Mouse (Mus musculus): ENCODE data around the gene Vps8. TPM values are rescaled to one million over a fixed set of nuclear protein-coding genes. Genes with fewer than 3 reads are reported as not detected.

Vps8 gene
- polyA plus RNA-seq, 1 experiment from 2014 or later = 25.6 TPM

- no peak overlapping the region for H3K27ac ChIP-seq (ENCODE audit: low read length)
- no peak for ATAC-seq (ENCODE audit: low FRiP score, low TSS enrichment)
- H3K4me1 ChIP-seq (ENCODE audit: insufficient read depth, low read length) = peaks cover 6% of the 10 kb centered on the region
- H3K4me3 ChIP-seq (ENCODE audit: low read length) = no peak overlapping the region
- no peak overlapping the region for H3K4me2 ChIP-seq (replicated peaks; ENCODE audit: low read depth, low read length)
- H3K27me3 ChIP-seq (ENCODE audit: insufficient read depth, low read length) = no peaks in the 10 kb centered on the region
- no peaks in the 10 kb centered on the region for H3K36me3 ChIP-seq (ENCODE audit: insufficient read depth, low read length)
- H3K9ac ChIP-seq (replicated peaks; ENCODE audit: low read length) = no peak overlapping the region
- no peaks in the 10 kb centered on the region for H3K9me3 ChIP-seq (ENCODE audit: low read length)
- WGBS = 84% methylated on average over 6 of the region's 6 CpGs
Measured at GRCm38 (mm10) chr16:21452569-21452968, 29.7 kb downstream of the Vps8 start.

DNA sequence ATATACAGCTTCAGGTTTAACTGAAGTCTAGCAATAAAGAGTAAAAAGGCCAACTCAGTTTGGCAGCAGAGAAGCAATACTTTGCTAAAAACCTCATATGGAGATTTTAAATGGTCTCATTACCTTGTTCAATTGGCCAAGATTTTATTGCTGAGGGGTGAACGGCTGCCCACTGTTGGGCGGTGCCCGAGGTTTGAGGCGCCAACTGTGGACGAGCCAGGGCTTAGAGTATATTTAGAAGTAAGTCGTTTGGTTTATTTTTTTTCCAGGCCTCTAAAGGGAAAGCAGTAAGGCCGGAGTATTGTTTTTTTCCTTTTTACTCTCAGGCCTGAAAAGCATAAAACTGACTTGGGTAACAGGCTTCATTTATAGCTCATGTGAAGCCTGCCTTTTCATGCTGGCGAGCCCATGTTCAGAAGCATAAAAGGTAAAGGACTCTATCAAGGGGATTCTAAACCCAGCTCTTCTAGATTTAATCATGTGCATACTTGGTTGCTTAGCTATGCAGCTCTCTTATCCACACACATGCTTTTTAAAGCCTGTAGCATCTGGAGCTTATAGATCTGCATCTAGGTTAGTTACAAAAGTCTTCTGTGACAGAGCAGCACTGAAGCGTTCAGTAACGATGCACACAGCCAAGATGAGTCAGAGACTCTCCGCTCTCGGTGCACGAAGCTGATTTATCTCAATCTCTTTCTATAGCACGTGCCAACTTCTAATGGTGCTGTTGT is 34.9 kb downstream of the Vps8 start:
- H3K4me2 ChIP-seq (replicated peaks; ENCODE audit: low read depth, low read length) = no peak overlapping the region
- 73% methylated on average over 14 of the region's 14 CpGs for WGBS
- 0 out of 2 replicates have a peak, but pooled peaks cover 6% of the 10 kb centered on the region for H3K36me3 ChIP-seq (ENCODE audit: insufficient read depth, low read length)
- no peak for ATAC-seq (ENCODE audit: low FRiP score, low TSS enrichment)
- no peaks in the 10 kb centered on the region for H3K27me3 ChIP-seq (ENCODE audit: insufficient read depth, low read length)
- no peak overlapping the region for H3K27ac ChIP-seq (ENCODE audit: low read length)
- H3K4me3 ChIP-seq (ENCODE audit: low read length) = no peak overlapping the region
- no peak overlapping the region for H3K9ac ChIP-seq (replicated peaks; ENCODE audit: low read length)
- H3K9me3 ChIP-seq (ENCODE audit: low read length) = no peaks in the 10 kb centered on the region
- H3K4me1 ChIP-seq (ENCODE audit: insufficient read depth, low read length) = no peaks in the 10 kb centered on the region

- no peak for ATAC-seq (ENCODE audit: low FRiP score, low TSS enrichment)
- H3K36me3 ChIP-seq (ENCODE audit: insufficient read depth, low read length) = peaks cover 14% of the 10 kb centered on the region
- H3K4me3 ChIP-seq (ENCODE audit: low read length) = no peak overlapping the region
- no peak overlapping the region for H3K4me2 ChIP-seq (replicated peaks; ENCODE audit: low read depth, low read length)
- H3K27me3 ChIP-seq (ENCODE audit: insufficient read depth, low read length) = no peaks in the 10 kb centered on the region
- no peak overlapping the region for H3K27ac ChIP-seq (ENCODE audit: low read length)
- 61% methylated on average over 8 of the region's 8 CpGs for WGBS
- no peaks in the 10 kb centered on the region for H3K9me3 ChIP-seq (ENCODE audit: low read length)
- no peak overlapping the region for H3K9ac ChIP-seq (replicated peaks; ENCODE audit: low read length)
- H3K4me1 ChIP-seq (ENCODE audit: insufficient read depth, low read length) = no peaks in the 10 kb centered on the region
Measured at GRCm38 (mm10) chr16:21465868-21466267, 43.0 kb downstream of the Vps8 start.

DNA sequence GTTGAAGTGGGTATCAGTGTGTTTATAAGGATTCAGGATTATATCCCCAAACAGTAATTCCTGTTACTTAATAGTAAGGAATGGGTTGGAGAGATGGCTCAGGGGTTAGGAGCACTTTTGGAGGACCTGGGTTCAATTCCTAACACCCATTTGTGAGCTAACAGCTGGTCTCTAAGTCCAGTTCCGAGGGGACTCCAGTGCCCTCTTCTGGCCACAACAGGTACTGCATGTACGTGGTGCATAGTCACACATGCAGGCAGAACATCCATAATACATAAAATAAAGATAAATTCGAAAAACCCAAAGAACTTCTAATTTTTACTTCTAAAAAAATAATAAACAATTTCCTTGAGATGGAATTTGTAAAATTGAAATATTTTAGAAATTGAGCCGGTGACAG is 47.5 kb downstream of the Vps8 start:
- 86% methylated on average over 4 of the region's 4 CpGs for WGBS
- no peak overlapping the region for H3K9ac ChIP-seq (replicated peaks; ENCODE audit: low read length)
- H3K36me3 ChIP-seq (ENCODE audit: insufficient read depth, low read length) = peaks cover 23% of the 10 kb centered on the region
- no peaks in the 10 kb centered on the region for H3K4me1 ChIP-seq (ENCODE audit: insufficient read depth, low read length)
- no peak overlapping the region for H3K27ac ChIP-seq (ENCODE audit: low read length)
- H3K27me3 ChIP-seq (ENCODE audit: insufficient read depth, low read length) = no peaks in the 10 kb centered on the region
- no peak for ATAC-seq (ENCODE audit: low FRiP score, low TSS enrichment)
- H3K4me3 ChIP-seq (ENCODE audit: low read length) = no peak overlapping the region
- H3K4me2 ChIP-seq (replicated peaks; ENCODE audit: low read depth, low read length) = no peak overlapping the region
- H3K9me3 ChIP-seq (ENCODE audit: low read length) = 0 out of 2 replicates have a peak, but pooled peaks cover 3% of the 10 kb centered on the region

DNA sequence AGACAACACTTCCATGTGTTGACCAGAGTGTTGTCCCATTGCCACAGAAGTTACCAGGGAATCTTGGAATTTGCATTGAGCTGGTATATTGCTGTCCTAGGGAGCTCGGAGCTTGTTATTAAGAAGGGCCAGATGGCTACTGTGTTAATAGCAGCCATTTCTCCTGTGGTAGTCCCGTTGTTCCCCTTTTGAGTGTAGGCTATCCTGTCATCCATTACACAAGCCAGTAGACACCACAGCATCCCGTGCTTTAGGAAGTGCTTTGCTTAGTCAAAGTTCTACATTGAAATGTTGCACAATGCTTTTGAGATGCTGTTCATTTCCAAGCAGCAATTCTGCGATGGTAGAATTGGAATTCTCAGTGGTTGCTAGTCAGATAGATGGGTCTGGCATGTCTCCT is 54.2 kb downstream of the Vps8 start:
- Histone ChIP-seq H3K27ac (ENCODE audit: low read length) (no peak overlapping the region), H3K4me1 (ENCODE audit: insufficient read depth, low read length) (no peaks in the 10 kb centered on the region), H3K9me3 (ENCODE audit: low read length) (0 out of 2 replicates have a peak, but pooled peaks cover 3% of the 10 kb centered on the region), H3K9ac (replicated peaks; ENCODE audit: low read length) (no peak overlapping the region), H3K27me3 (ENCODE audit: insufficient read depth, low read length) (no peaks in the 10 kb centered on the region), H3K4me3 (ENCODE audit: low read length) (no peak overlapping the region), H3K36me3 (ENCODE audit: insufficient read depth, low read length) (peaks cover 15% of the 10 kb centered on the region; the same call in 1 of the 2 replicates), H3K4me2 (replicated peaks; ENCODE audit: low read depth, low read length) (no peak overlapping the region)
- WGBS = 84% methylated on average over 4 of the region's 4 CpGs
- ATAC-seq (ENCODE audit: low FRiP score, low TSS enrichment) = no peak

DNA sequence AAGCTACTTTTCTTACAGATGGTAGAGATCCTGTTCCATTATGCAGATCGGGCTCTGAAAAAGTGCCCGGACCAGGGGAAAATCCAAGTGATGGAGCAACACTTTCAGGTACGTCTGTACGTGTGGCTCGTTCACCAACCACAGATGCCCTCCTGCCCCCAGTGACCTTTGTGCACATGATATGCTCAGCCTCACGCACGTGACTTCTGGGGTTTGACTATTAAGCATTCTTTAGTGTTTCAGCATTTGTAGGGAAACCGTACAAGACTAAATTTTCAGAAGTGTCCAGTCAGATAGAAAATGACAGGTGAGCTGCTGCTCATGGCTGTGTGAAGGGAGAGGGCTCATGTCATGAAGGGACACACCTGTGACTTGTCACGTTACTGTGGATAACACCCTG is 55.5 kb downstream of the Vps8 start:
- no peak overlapping the region for H3K27ac ChIP-seq (ENCODE audit: low read length)
- no peaks in the 10 kb centered on the region for H3K27me3 ChIP-seq (ENCODE audit: insufficient read depth, low read length)
- no peak overlapping the region for H3K4me3 ChIP-seq (ENCODE audit: low read length)
- 0 out of 2 replicates have a peak, but pooled peaks cover 3% of the 10 kb centered on the region for H3K9me3 ChIP-seq (ENCODE audit: low read length)
- H3K36me3 ChIP-seq (ENCODE audit: insufficient read depth, low read length) = peaks cover 14% of the 10 kb centered on the region; the same call in 1 of the 2 replicates
- no peak overlapping the region for H3K4me2 ChIP-seq (replicated peaks; ENCODE audit: low read depth, low read length)
- no peak for ATAC-seq (ENCODE audit: low FRiP score, low TSS enrichment)
- H3K4me1 ChIP-seq (ENCODE audit: insufficient read depth, low read length) = no peaks in the 10 kb centered on the region
- no peak overlapping the region for H3K9ac ChIP-seq (replicated peaks; ENCODE audit: low read length)
- WGBS = 69% methylated on average over 9 of the region's 9 CpGs

- ATAC-seq (ENCODE audit: low FRiP score, low TSS enrichment) = no peak
- Histone ChIP-seq H3K4me3 (ENCODE audit: low read length) (no peak overlapping the region), H3K27me3 (ENCODE audit: insufficient read depth, low read length) (no peaks in the 10 kb centered on the region), H3K4me2 (replicated peaks; ENCODE audit: low read depth, low read length) (no peak overlapping the region), H3K9me3 (ENCODE audit: low read length) (no peaks in the 10 kb centered on the region), H3K9ac (replicated peaks; ENCODE audit: low read length) (no peak overlapping the region), H3K36me3 (ENCODE audit: insufficient read depth, low read length) (no peaks in the 10 kb centered on the region), H3K27ac (ENCODE audit: low read length) (no peak overlapping the region), H3K4me1 (ENCODE audit: insufficient read depth, low read length) (no peaks in the 10 kb centered on the region)
- WGBS = 90% methylated on average over 5 of the region's 5 CpGs
Measured at GRCm38 (mm10) chr16:21483803-21484202, 60.9 kb downstream of the Vps8 start.

DNA sequence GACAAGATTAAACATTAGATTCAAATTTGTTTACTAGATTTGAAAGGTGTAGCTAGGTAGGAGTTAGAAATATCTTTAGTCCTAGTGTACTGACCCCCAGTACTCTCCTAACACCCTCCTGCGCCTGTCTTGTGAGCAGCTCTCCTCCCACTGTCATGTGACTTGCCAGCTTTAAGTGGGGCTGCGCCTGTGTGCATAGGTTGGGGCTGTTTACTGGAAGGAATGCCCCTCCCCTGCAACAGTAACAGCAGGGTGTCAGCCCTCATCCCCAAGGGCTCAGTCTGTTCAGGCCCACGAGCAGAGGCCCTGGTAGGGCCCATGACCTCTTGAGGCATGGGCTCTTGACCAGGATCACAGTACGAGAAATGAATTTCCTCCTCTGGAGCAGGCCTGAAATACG is 62.8 kb downstream of the Vps8 start:
- 45% methylated on average over 5 of the region's 5 CpGs for WGBS
- Histone ChIP-seq H3K27ac (ENCODE audit: low read length) (no peak overlapping the region), H3K4me3 (ENCODE audit: low read length) (no peak overlapping the region), H3K27me3 (ENCODE audit: insufficient read depth, low read length) (no peaks in the 10 kb centered on the region), H3K9ac (replicated peaks; ENCODE audit: low read length) (no peak overlapping the region), H3K4me1 (ENCODE audit: insufficient read depth, low read length) (no peaks in the 10 kb centered on the region), H3K9me3 (ENCODE audit: low read length) (no peaks in the 10 kb centered on the region), H3K4me2 (replicated peaks; ENCODE audit: low read depth, low read length) (no peak overlapping the region), H3K36me3 (ENCODE audit: insufficient read depth, low read length) (no peaks in the 10 kb centered on the region)
- ATAC-seq (ENCODE audit: low FRiP score, low TSS enrichment) = no peak

GRCm38 (mm10) chr16:21488413-21488812 is 65.5 kb downstream of the Vps8 start:
- 0 out of 2 replicates have a peak, but pooled peaks cover 7% of the 10 kb centered on the region for H3K4me1 ChIP-seq (ENCODE audit: insufficient read depth, low read length)
- no peak overlapping the region for H3K9ac ChIP-seq (replicated peaks; ENCODE audit: low read length)
- ATAC-seq (ENCODE audit: low FRiP score, low TSS enrichment) = no peak
- H3K27ac ChIP-seq (ENCODE audit: low read length) = no peak overlapping the region
- no peaks in the 10 kb centered on the region for H3K36me3 ChIP-seq (ENCODE audit: insufficient read depth, low read length)
- no peak overlapping the region for H3K4me3 ChIP-seq (ENCODE audit: low read length)
- H3K9me3 ChIP-seq (ENCODE audit: low read length) = no peaks in the 10 kb centered on the region
- H3K4me2 ChIP-seq (replicated peaks; ENCODE audit: low read depth, low read length) = no peak overlapping the region
- no peaks in the 10 kb centered on the region for H3K27me3 ChIP-seq (ENCODE audit: insufficient read depth, low read length)
- WGBS = 50% methylated on average over 4 of the region's 4 CpGs

- Histone ChIP-seq H3K9ac (replicated peaks; ENCODE audit: low read length) (no peak overlapping the region), H3K4me1 (ENCODE audit: insufficient read depth, low read length) (0 out of 2 replicates have a peak, but pooled peaks cover 7% of the 10 kb centered on the region), H3K27ac (ENCODE audit: low read length) (no peak overlapping the region), H3K36me3 (ENCODE audit: insufficient read depth, low read length) (no peaks in the 10 kb centered on the region; the same call in 1 of the 2 replicates), H3K4me3 (ENCODE audit: low read length) (no peak overlapping the region), H3K9me3 (ENCODE audit: low read length) (no peaks in the 10 kb centered on the region), H3K27me3 (ENCODE audit: insufficient read depth, low read length) (no peaks in the 10 kb centered on the region), H3K4me2 (replicated peaks; ENCODE audit: low read depth, low read length) (no peak overlapping the region)
- ATAC-seq (ENCODE audit: low FRiP score, low TSS enrichment) = no peak
- 59% methylated on average over 5 of the region's 5 CpGs for WGBS
Measured at GRCm38 (mm10) chr16:21492346-21492745, 69.4 kb downstream of the Vps8 start.

Data from kidney, embryonic 16.5 days (tissue).